Mouse (Mus musculus) colon, adult 2 months (tissue): ENCODE data around the gene Zkscan16. TPM values are rescaled to one million over a fixed set of nuclear protein-coding genes. Genes with fewer than 3 reads are reported as not detected.

Experiments used
- polyA plus RNA-seq: library from polyadenylated mRNA; depleted of rRNA; stranded (reverse); fragments of >200 nt; gene quantifications from 2 replicates; pipeline ENCODE4 v1.2.3, GENCODE M21; 2012; rRNA removed

The Zkscan16 gene
- polyA plus RNA-seq: not detected in 2 replicates

GRCm38 (mm10) chr4:58943420-58944205, at the start of gene Zkscan16:
Gene Zkscan16, plus strand, starts transcription at chr4:58943628.

GRCm38 (mm10) chr4:58912629-58913335, 30.6 kb upstream of the Zkscan16 start, which contains the start of gene Ecpas:
Gene Ecpas, minus strand, starts transcription at chr4:58912749.

GRCm38 (mm10) chr4:58986540-58987190, 43.2 kb downstream of the Zkscan16 start, which contains the start of gene Ptgr1:
Gene Ptgr1, minus strand, starts transcription at chr4:58987119.

GRCm38 (mm10) chr4:58994762-58995161, 51.3 kb downstream of the Zkscan16 start, which contains the start of gene Dnajc25:
Gene Dnajc25, plus strand, starts transcription at chr4:58995062.

GRCm38 (mm10) chr4:59002948-59003805, 59.7 kb downstream of the Zkscan16 start, which contains the start of gene Gm20503:
Gene Gm20503, plus strand, starts transcription at chr4:59003210.

Other genes starting within 250 kb of the Zkscan16 start
- gene Olfr267, start 155.9 kb upstream of the Zkscan16 start, polyA plus RNA-seq: 0.21 TPM in 1 of 2 replicates, not detected in the other
- gene Ecpas, start 30.9 kb upstream of the Zkscan16 start, polyA plus RNA-seq: 31.2 and 41.3 TPM in 2 replicates
- 4.8 and 5.7 TPM in 2 replicates for gene Ptgr1, start 43.5 kb downstream of the Zkscan16 start, polyA plus RNA-seq
- gene Dnajc25, start 51.4 kb downstream of the Zkscan16 start, polyA plus RNA-seq: 3.7 and 5.3 TPM in 2 replicates
- 0.98 and 1.4 TPM in 2 replicates for gene Gm20503, start 59.6 kb downstream of the Zkscan16 start, polyA plus RNA-seq
- 16.1 and 22.7 TPM in 2 replicates for gene Gng10, start 91.5 kb downstream of the Zkscan16 start, polyA plus RNA-seq
- gene AI481877, start 195.4 kb downstream of the Zkscan16 start, polyA plus RNA-seq: 0.06 TPM in 1 of 2 replicates, not detected in the other
- 52.7 and 69.0 TPM in 2 replicates for gene Ugcg, start 245.6 kb downstream of the Zkscan16 start, polyA plus RNA-seq